Mouse (Mus musculus): ENCODE data around the gene Phactr3. TPM values are rescaled to one million over a fixed set of nuclear protein-coding genes. Genes with fewer than 3 reads are reported as not detected.

Phactr3 gene
- polyA plus RNA-seq, 1 experiment from 2014 or later: 1.8 TPM

- Histone ChIP-seq H3K9me3 (ENCODE audit: control insufficient read depth, low read length) (no peaks in the 10 kb centered on the region), H3K36me3 (ENCODE audit: control insufficient read depth, insufficient read depth, low read length) (no peaks in the 10 kb centered on the region), H3K4me3 (ENCODE audit: low read depth, low read length) (no peak overlapping the region), H3K9ac (ENCODE audit: low read depth, low read length) (no peak overlapping the region), H3K4me2 (ENCODE audit: low read depth, low read length) (no peak overlapping the region), H3K4me1 (ENCODE audit: control insufficient read depth, insufficient read depth, low read length) (no peaks in the 10 kb centered on the region), H3K27ac (replicated peaks; ENCODE audit: low read depth, low read length) (no peak overlapping the region), H3K27me3 (replicated peaks; ENCODE audit: control insufficient read depth, insufficient read depth, low read length) (no peaks in the 10 kb centered on the region)
- DNase-seq (ENCODE audit: low spot score) (peak; percentile 59), ATAC-seq (ENCODE audit: low read depth) (peak; percentile 63; the same call in 1 of the 2 replicates)
- WGBS: 35% methylated on average over 3 of the region's 3 CpGs
Measured at GRCm38 (mm10) chr2:178241374-178241773, 122.6 kb downstream of the Phactr3 start.

- no peak overlapping the region for H3K4me2 ChIP-seq (ENCODE audit: low read depth, low read length)
- H3K36me3 ChIP-seq (ENCODE audit: control insufficient read depth, insufficient read depth, low read length): no peaks in the 10 kb centered on the region
- H3K4me1 ChIP-seq (ENCODE audit: control insufficient read depth, insufficient read depth, low read length): no peaks in the 10 kb centered on the region
- H3K9ac ChIP-seq (ENCODE audit: low read depth, low read length): no peak overlapping the region
- 64% methylated on average over 3 of the region's 3 CpGs for WGBS
- no peak overlapping the region for H3K27ac ChIP-seq (replicated peaks; ENCODE audit: low read depth, low read length)
- H3K27me3 ChIP-seq (replicated peaks; ENCODE audit: control insufficient read depth, insufficient read depth, low read length): no peaks in the 10 kb centered on the region
- H3K4me3 ChIP-seq (ENCODE audit: low read depth, low read length): no peak overlapping the region
- no peaks in the 10 kb centered on the region for H3K9me3 ChIP-seq (ENCODE audit: control insufficient read depth, low read length)
- ATAC-seq (ENCODE audit: low read depth) (no peak), DNase-seq (ENCODE audit: low spot score) (no peak)
Measured at GRCm38 (mm10) chr2:178242996-178243395, 124.2 kb downstream of the Phactr3 start.

GRCm38 (mm10) chr2:178244866-178245265 is 126.1 kb downstream of the Phactr3 start:
- Histone ChIP-seq H3K4me3 (ENCODE audit: low read depth, low read length) (no peak overlapping the region), H3K36me3 (ENCODE audit: control insufficient read depth, insufficient read depth, low read length) (no peaks in the 10 kb centered on the region), H3K4me2 (ENCODE audit: low read depth, low read length) (no peak overlapping the region), H3K4me1 (ENCODE audit: control insufficient read depth, insufficient read depth, low read length) (no peaks in the 10 kb centered on the region), H3K9ac (ENCODE audit: low read depth, low read length) (no peak overlapping the region), H3K27me3 (replicated peaks; ENCODE audit: control insufficient read depth, insufficient read depth, low read length) (no peaks in the 10 kb centered on the region), H3K27ac (replicated peaks; ENCODE audit: low read depth, low read length) (no peak overlapping the region), H3K9me3 (ENCODE audit: control insufficient read depth, low read length) (no peaks in the 10 kb centered on the region)
- WGBS: 81% methylated on average over 1 of the region's 1 CpGs
- no peak for DNase-seq (ENCODE audit: low spot score)
- ATAC-seq (ENCODE audit: low read depth): no peak

GRCm38 (mm10) chr2:178245841-178246240 is 127.1 kb downstream of the Phactr3 start:
- ATAC-seq (ENCODE audit: low read depth): no peak
- H3K27ac ChIP-seq (replicated peaks; ENCODE audit: low read depth, low read length): no peak overlapping the region
- no peaks in the 10 kb centered on the region for H3K27me3 ChIP-seq (replicated peaks; ENCODE audit: control insufficient read depth, insufficient read depth, low read length)
- no peak for DNase-seq (ENCODE audit: low spot score)
- no peak overlapping the region for H3K4me3 ChIP-seq (ENCODE audit: low read depth, low read length)
- H3K36me3 ChIP-seq (ENCODE audit: control insufficient read depth, insufficient read depth, low read length): no peaks in the 10 kb centered on the region
- H3K4me2 ChIP-seq (ENCODE audit: low read depth, low read length): no peak overlapping the region
- no peak overlapping the region for H3K9ac ChIP-seq (ENCODE audit: low read depth, low read length)
- 79% methylated on average over 5 of the region's 5 CpGs for WGBS
- H3K9me3 ChIP-seq (ENCODE audit: control insufficient read depth, low read length): no peaks in the 10 kb centered on the region
- H3K4me1 ChIP-seq (ENCODE audit: control insufficient read depth, insufficient read depth, low read length): no peaks in the 10 kb centered on the region

GRCm38 (mm10) chr2:178246767-178247166 is 128.0 kb downstream of the Phactr3 start:
- no peak for ATAC-seq (ENCODE audit: low read depth)
- Histone ChIP-seq H3K9me3 (ENCODE audit: control insufficient read depth, low read length) (no peaks in the 10 kb centered on the region), H3K27ac (replicated peaks; ENCODE audit: low read depth, low read length) (no peak overlapping the region), H3K27me3 (replicated peaks; ENCODE audit: control insufficient read depth, insufficient read depth, low read length) (no peaks in the 10 kb centered on the region), H3K4me2 (ENCODE audit: low read depth, low read length) (no peak overlapping the region), H3K4me1 (ENCODE audit: control insufficient read depth, insufficient read depth, low read length) (no peaks in the 10 kb centered on the region), H3K4me3 (ENCODE audit: low read depth, low read length) (no peak overlapping the region), H3K36me3 (ENCODE audit: control insufficient read depth, insufficient read depth, low read length) (no peaks in the 10 kb centered on the region), H3K9ac (ENCODE audit: low read depth, low read length) (no peak overlapping the region)
- whole genome bisulfite sequencing: 60% methylated on average over 4 of the region's 4 CpGs
- no peak for DNase-seq (ENCODE audit: low spot score)

- H3K4me3 ChIP-seq (ENCODE audit: low read depth, low read length): no peak overlapping the region
- H3K27ac ChIP-seq (replicated peaks; ENCODE audit: low read depth, low read length): no peak overlapping the region
- H3K36me3 ChIP-seq (ENCODE audit: control insufficient read depth, insufficient read depth, low read length): no peaks in the 10 kb centered on the region
- no peaks in the 10 kb centered on the region for H3K27me3 ChIP-seq (replicated peaks; ENCODE audit: control insufficient read depth, insufficient read depth, low read length)
- 56% methylated on average over 8 of the region's 8 CpGs for WGBS
- no peak overlapping the region for H3K4me2 ChIP-seq (ENCODE audit: low read depth, low read length)
- DNase-seq (ENCODE audit: low spot score) (no peak), ATAC-seq (ENCODE audit: low read depth) (no peak)
- no peaks in the 10 kb centered on the region for H3K9me3 ChIP-seq (ENCODE audit: control insufficient read depth, low read length)
- H3K9ac ChIP-seq (ENCODE audit: low read depth, low read length): no peak overlapping the region
- H3K4me1 ChIP-seq (ENCODE audit: control insufficient read depth, insufficient read depth, low read length): no peaks in the 10 kb centered on the region
Measured at GRCm38 (mm10) chr2:178247274-178247673, 128.5 kb downstream of the Phactr3 start.

- ATAC-seq (ENCODE audit: low read depth) (peak; percentile 92), DNase-seq (ENCODE audit: low spot score) (peak; percentile 91)
- no peak overlapping the region for H3K27ac ChIP-seq (replicated peaks; ENCODE audit: low read depth, low read length)
- H3K36me3 ChIP-seq (ENCODE audit: control insufficient read depth, insufficient read depth, low read length): no peaks in the 10 kb centered on the region
- H3K27me3 ChIP-seq (replicated peaks; ENCODE audit: control insufficient read depth, insufficient read depth, low read length): no peaks in the 10 kb centered on the region
- peaks cover 10% of the 10 kb centered on the region for H3K4me1 ChIP-seq (ENCODE audit: control insufficient read depth, insufficient read depth, low read length)
- no peak overlapping the region for H3K4me2 ChIP-seq (ENCODE audit: low read depth, low read length)
- no peak overlapping the region for H3K9ac ChIP-seq (ENCODE audit: low read depth, low read length)
- H3K4me3 ChIP-seq (ENCODE audit: low read depth, low read length): no peak overlapping the region
- 3% methylated on average over 3 of the region's 3 CpGs for WGBS
- no peaks in the 10 kb centered on the region for H3K9me3 ChIP-seq (ENCODE audit: control insufficient read depth, low read length)
Measured at GRCm38 (mm10) chr2:178257117-178257825, 138.5 kb downstream of the Phactr3 start.

GRCm38 (mm10) chr2:178257986-178258555 is 139.3 kb downstream of the Phactr3 start:
- Histone ChIP-seq H3K27me3 (replicated peaks; ENCODE audit: control insufficient read depth, insufficient read depth, low read length) (no peaks in the 10 kb centered on the region), H3K9me3 (ENCODE audit: control insufficient read depth, low read length) (no peaks in the 10 kb centered on the region), H3K36me3 (ENCODE audit: control insufficient read depth, insufficient read depth, low read length) (no peaks in the 10 kb centered on the region), H3K27ac (replicated peaks; ENCODE audit: low read depth, low read length) (no peak overlapping the region), H3K4me2 (ENCODE audit: low read depth, low read length) (no peak overlapping the region), H3K9ac (ENCODE audit: low read depth, low read length) (no peak overlapping the region), H3K4me3 (ENCODE audit: low read depth, low read length) (no peak overlapping the region), H3K4me1 (ENCODE audit: control insufficient read depth, insufficient read depth, low read length) (peaks cover 10% of the 10 kb centered on the region)
- DNase-seq (ENCODE audit: low spot score) (no peak), ATAC-seq (ENCODE audit: low read depth) (no peak)
- 19% methylated on average over 2 of the region's 2 CpGs for WGBS

- DNase-seq (ENCODE audit: low spot score) (no peak), ATAC-seq (ENCODE audit: low read depth) (no peak)
- 91% methylated on average over 4 of the region's 4 CpGs for WGBS
Measured at GRCm38 (mm10) chr2:178263055-178263454, 144.3 kb downstream of the Phactr3 start.

More at GRCm38 (mm10) chr2:178263055-178263454, 144.3 kb downstream of the Phactr3 start:
- H3K36me3 ChIP-seq (ENCODE audit: control insufficient read depth, insufficient read depth, low read length): no peaks in the 10 kb centered on the region
- H3K4me3 ChIP-seq (ENCODE audit: low read depth, low read length): no peak overlapping the region
- no peaks in the 10 kb centered on the region for H3K4me1 ChIP-seq (ENCODE audit: control insufficient read depth, insufficient read depth, low read length)
- no peak overlapping the region for H3K4me2 ChIP-seq (ENCODE audit: low read depth, low read length)
- H3K27ac ChIP-seq (replicated peaks; ENCODE audit: low read depth, low read length): no peak overlapping the region
- H3K9me3 ChIP-seq (ENCODE audit: control insufficient read depth, low read length): no peaks in the 10 kb centered on the region
- no peak overlapping the region for H3K9ac ChIP-seq (ENCODE audit: low read depth, low read length)
- no peaks in the 10 kb centered on the region for H3K27me3 ChIP-seq (replicated peaks; ENCODE audit: control insufficient read depth, insufficient read depth, low read length)
